Mouse (Mus musculus) urinary bladder, postnatal 25 days (tissue): Measurements from ENCODE around the gene Ankle2.

Experiments
- DNase-seq: peaks from one replicate; pipeline ENCODE4 v3.0.0; 2022; ENCODE audit warnings: low spot score

Ankle2 gene

DNA sequence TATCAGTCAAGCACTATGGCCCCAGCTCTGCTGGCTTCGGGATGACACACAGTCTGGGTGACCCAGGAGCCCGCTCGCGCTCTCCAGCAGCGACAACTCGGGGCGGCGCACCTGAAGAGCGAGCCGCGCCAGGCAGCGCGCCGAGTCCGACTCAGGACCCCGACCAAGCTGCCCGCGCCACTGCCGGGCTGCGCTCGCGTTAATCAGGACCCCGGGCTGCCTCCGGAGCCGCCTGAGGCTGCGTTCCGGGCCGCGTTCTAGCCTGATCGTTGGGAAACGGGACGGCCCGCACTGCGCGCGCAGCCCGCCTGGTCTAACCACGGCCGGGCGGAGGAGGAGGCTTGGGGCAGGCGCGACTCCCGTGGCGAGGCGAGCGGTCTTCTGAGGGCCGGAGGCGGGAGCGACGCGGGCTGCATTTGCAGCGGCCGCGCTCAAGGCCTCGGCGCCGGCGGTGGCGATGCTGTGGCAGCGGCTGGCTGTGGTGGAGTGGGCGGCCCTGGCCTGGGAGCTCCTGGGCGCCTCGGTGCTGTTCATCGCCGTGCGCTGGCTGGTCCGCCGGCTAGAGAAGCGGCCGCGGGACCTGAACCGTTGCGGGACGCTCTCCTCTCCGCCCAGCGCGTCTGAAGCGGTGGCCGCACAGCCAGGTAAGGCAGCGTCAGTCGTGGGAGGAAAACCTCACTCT is at the start of gene Ankle2:
Gene Ankle2 (plus strand): TSS at position 225 of the 682 bp plus-strand sequence.
- DNase-seq, result peak; percentile 93

DNA sequence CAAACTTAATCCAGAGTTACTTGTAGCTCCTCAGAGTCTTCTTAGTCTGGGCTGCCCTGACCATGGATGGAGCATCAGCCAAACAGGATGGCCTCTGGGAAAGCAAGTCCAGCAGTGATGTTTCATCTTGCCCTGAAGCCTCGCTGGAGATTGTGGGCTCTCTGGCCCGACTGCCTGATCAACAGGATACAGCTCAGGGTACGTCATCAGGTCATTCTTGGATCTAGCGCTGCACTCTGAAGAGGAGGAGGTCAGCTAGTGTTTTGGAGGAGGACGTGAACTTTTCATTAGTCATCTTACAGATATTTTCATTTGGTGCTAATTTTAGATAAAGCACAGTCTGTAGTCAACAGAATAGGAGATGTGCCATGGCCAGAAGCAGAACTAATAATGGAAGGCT is 49.1 kb upstream of the Ankle2 start:
- no peak for DNase-seq

DNA sequence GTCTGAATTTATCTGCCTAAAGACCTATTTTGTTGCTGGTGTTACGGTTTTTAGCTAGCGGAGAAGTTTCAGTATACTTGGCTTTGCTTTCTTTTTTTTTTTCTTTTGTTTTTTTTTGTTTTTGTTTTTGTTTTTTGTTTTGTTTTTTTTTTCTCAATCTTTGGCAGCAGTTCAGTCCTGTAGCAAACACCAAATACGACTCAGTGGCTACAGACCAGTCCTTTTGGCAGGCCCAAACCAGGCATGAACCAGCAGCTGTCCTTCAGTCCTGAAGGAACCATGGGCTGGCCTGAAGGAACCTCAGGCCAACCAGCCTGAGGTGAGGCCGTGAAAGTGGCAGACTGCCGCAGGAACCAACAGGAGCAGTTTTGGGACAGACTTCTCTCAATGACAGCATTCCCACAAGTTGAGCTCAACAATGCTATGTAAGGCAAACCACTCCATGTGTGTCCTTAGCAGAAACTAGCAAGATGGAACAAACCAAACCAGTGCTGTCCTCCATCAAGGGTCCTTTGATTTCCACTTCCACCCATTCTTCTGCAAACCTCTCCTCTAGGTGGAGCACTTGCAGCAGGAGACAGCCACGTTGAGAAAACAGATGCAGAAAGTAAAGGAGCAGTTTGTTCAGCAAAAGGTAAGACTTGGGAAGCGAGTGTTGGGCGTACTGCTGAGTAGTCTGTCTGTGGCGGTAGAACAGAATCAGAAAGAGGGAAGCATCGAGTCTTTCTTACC is 27.5 kb upstream of the Ankle2 start:
- no peak for DNase-seq

DNA sequence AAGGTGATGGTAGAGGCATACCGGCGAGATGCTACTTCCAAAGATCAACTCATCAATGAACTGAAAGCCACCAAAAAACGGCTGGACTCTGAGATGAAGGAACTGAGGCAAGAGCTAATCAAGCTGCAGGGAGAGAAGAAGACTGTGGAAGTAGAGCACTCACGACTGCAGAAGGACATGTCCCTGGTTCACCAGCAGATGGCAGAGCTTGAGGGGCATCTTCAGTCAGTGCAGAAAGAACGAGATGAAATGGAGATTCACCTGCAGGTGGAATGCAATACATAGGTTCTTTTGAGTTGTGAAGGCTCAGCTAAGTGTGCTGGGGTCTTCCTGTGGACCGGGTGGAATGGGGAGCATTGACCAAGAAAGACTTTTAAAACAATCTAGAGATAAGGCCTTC is 26.0 kb upstream of the Ankle2 start:
- no peak for DNase-seq

DNA sequence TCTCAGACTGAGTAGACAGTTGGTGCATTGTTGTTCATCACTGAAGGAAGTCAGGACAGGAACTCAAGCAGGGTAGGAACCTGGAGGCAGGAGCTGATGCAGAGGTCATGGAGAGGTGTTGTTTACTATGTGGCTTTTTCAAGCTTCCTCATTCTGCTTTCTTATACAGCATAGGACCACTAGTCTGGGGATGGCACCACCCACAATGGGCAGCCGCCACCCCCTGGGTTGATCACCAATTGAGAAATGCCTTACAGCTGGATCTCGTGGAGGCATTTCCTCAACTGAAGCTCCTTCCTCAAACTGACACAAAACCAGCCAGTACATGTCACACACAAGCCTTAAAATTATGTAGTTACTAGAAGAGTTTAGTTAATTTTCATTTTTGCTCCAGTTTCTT is 19.5 kb upstream of the Ankle2 start:
- DNase-seq, result no peak

DNA sequence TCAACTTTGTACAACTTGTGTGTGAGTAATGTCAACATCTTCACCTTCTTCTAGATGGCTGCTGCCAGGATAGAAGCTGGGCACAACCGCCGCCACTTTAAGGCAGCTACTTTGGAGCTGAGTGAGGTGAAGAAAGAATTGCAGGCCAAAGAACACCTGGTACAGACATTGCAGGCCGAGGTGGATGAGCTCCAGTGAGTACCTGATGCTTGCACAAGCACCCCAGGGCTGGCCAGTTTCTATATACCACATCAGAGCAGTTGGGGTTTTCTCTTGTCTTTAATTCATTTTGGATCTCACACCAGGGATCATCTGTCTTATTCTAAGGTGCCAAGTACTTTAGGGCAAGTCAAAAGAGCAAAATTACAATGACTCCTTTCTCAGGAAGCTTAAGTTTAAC is 14.0 kb upstream of the Ankle2 start:
- DNase-seq, result no peak

DNA sequence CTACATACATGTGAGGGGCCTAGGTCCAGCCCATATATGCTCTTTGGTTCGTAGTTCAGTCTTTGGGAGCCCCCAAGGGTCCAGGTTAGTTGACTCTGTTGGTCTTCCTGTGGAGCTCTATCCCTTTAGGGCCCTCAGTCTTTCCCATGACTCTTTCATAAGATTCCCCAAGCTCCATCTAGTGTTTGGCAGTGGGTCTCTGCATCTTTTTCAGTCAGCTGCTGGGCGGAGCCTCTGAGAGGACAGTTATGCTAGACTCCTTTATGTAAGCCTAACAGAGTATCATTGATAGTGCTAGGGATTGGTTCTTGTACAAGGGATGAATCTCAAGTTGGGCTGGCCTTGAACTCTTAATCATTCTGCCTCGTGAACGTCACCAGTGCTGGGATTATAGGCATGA is 10.5 kb upstream of the Ankle2 start:
- no peak for DNase-seq

DNA sequence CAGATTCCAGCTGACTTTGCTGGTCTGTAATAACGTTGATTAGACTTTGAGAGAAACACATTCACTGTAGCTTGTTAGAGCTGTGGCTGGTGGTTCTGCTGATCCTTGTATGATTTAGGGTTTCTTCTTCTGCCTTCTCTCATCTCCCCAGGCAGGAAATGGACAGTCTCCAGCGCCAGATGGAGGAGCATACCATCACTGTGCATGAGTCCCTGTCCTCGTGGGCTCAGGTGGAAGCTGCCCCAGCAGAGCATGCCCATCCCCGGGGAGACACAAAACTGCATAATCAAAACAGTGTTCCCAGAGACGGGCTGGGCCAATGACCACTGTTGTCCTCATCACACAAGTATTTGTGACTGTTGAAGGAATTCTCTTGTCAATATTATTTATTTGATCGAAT is 8.0 kb upstream of the Ankle2 start:
- no peak for DNase-seq

DNA sequence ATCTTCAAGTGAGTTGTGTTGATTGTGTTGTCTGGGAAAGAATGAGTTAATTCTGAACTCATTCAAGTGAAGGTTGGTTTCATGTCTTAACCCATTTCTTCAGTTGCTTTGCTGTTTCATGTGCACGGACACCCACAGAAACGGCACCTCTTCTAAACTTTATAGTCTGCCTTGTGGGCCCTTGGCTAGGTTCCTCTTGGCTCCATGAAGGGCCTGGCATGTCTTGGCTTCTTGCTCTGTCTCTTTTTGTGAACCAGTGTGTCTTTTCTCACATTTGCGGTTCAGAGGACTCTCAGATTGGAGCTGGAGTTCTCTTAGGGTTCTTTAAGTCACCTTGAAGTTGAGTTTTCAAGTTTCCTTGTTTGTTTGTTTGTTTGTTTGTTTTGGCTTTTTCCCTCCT is 5.7 kb upstream of the Ankle2 start:
- no peak for DNase-seq

DNA sequence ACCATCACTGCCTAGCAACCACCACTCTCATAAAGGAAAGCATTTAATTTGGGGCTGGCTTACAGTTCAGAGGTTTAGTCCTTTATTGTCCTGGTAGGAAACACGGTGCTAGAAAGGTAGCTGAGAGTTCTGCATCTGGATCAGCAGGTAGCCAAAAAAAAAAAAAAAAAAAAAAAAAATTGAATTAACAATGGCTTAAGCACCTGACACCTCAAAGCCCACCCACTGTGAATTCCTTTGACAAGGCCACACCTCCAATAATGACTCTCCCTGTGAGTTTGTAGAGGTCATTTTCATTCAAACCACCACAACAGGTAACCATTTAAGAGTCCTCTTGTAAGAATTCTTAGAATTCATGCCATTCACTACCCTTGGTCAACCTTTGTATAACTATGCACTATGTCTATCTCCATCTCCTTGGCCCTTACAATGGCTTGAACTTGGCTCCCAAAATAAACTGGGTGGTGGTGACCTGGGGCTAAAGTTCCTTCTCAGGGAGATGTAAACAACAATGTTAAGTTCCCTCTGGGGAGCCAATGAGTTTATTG is 3.4 kb upstream of the Ankle2 start:
- DNase-seq, result no peak

DNA sequence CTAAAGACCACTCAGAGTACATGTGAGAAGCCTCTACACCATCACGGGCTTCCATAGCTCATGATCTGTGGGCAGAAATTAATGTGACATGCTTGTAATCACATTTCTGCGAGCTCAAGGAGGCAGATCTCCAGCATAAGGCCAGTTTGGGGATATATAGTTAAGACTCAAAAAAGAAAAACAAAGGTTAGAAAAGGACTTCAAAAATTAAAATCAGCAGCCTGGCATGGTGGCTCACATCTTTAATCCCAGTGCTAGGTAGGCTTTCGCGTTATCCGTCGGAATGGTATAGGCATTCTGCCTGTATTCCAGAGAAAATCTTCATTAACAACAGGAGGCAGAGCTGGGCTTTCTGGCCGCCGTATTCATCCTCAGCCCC is 414 bp upstream of the Ankle2 start:
- DNase-seq, result no peak

DNA sequence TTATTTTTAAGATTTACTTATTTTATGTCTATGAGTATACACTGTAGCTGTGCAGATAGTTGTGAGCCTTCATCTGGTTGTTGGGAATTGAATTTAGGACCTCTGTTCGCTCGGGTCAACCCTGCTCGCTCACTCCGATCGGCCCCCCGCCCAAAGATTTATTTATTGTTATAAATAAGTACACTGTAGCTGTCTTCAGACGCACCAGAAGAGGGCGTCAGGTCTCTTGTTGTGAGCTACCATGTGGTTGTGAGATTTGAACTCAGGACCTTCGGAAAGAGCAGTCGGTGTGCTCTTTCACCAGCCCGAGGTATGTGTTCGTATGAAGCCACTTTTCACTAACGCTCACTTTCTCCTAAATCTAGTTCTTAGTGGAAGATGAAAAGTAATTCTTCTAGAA is 834 bp downstream of the Ankle2 start:
- DNase-seq, result no peak

DNA sequence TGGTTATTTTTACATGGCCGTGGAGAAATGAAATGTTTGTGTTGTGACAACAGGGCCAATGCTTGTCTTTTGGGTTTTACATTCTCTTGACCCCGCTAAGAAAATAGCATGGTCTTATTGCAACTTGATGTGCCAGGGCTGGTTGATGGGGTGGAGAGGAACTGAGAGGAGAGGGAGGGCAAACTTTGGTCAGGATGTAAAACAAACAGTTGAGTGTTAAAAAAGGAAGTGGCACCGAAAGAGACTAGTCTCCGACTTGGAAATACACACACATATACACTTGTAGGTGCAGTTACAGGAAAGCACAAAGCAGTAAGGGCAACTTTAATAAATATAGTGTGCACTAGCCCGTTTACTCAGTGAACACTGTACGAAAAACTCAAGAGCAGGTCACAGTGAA is 1.5 kb downstream of the Ankle2 start:
- no peak for DNase-seq

DNA sequence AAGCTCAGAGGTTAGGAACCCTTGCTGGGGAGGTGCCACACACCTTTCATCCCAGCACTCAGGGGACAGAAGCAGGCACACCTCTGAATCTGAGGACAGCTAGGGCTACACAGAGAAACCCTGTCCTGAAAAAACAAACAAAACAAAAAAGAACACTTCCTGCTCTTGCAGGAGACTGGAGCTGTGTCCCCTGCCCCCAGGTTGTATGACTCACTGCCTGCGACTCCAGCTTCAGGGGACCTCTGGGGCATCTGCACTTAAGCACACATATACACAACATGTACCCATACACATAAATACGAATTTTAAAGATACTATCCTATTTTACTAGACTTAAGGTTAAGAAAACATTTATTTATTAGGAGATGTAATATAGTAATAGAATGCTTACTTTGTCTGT is 13.3 kb downstream of the Ankle2 start:
- no peak for DNase-seq

DNA sequence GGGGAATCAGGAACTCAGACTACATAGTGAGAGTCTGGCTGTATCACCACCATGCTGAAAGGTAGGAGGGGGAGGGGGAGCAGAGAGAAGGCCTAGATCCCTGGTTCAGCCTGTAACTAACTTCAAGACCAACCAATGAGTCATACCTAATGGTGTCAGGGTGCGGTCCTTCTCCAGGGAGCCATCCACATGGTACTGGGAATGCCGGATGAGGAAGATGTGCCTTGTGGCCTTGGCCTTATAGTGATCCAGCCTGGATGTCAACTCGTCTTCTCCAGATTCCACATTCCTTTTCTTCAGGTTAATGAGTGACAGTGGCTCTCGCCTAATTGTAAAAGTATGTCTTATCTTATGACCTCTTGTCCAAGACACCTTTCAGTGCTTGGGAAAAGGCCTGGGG is 36.1 kb downstream of the Ankle2 start:
- DNase-seq, result no peak

DNA sequence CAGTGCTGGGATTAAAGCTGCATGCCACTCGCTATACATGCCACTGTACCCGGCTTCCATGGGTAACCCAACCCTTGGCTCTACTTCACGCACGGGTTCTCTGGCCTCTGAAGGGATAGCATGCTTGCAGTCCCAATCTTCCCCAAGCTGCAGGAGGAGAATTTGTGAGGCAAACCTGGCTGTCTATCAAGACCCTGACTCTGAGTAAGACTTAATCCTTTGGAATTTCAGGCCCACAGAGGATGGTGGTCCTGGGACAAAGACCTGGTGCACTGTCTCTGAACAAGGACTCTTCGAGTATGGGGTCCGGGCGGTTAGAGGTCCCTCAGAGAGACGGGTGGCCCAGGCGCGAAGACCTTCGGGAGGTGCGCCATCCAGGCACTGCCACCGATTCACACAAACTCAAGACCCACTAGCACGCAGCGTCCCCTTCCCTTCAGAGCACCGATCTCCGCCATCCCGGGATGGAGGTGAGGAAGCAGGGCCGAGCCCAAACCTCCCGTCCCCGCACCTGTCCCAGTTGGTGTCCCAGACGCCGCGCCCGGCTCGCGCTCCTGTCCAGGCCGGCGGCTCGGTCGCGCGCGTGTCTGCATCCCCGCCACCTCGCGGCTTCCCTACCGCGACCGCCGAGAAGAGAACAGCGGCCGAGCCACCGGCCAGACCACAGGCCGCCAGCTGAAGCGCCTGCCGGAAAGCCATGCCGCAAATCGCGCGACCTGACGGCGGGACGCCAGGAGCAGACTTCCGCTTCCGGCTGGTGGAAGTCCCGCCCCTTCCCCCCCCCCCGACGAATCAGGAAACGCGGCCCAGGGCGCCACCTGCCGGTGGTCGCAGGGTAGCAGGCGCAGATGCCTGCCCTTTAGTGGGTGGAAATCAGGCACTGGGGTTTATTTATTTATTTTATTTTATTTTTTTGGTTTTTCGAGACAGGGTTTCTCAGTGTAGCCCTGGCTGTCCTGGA is 38.6 kb downstream of the Ankle2 start, which contains the start of gene Pgam5:
Gene Pgam5 (minus strand): TSS at position 773 of the 961 bp plus-strand sequence.
- peak; percentile 93 for DNase-seq

DNA sequence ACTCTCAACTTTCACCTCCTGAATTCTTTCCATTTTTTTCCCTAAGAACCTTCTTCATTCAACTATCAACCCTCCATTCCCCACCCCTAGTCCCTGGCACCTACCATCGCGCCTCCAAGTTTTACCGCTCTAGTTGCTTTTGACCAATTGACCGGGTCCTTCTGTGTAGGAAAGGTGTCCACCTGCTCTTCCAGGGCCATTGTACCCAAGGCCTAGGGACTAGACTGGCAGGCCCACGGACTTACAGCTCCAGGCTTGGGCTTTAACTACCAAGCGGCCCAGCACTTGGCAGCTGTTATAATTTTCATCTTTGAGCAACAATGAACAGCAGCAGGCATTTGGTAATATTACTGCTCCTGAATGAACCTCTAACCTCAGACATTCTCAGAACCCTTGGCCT is 39.4 kb downstream of the Ankle2 start:
- no peak for DNase-seq

DNA sequence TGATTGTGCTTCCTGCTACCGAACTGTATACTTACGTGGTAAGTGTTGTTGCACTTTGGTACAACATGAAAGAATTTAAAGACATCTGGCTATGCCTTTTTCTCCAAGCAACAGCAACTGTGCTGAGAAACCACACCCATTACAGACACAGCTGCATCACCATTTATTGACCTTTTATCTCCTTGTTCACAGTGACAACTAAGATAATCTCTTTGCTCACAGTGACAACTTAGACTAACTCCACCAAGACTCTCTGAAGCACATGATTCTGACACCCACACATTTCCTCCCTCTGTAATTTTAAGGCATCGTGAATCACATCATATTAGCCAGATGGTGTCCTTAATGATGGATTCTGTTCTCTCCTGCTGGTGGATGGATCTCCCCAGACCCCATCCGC is 43.3 kb downstream of the Ankle2 start:
- no peak for DNase-seq

DNA sequence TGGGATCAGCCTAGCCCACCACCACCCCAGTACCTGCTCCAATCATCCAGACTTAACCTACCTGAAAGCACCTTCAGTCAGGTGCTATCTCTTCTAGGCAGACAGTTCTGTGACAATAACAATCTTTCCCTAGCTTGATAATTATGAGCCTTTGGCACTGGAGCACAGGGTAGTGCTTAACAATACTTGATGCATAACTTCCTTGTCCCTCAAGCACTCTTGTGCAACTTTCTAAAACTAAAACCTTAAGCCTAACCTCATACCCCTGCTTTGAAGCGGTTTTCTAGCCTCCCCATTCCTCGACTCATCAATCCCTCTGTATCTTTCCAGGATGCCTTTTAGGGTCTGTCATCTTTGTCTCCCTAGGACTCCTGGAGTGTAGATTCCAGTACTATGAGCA is 44.0 kb downstream of the Ankle2 start:
- DNase-seq, result no peak

DNA sequence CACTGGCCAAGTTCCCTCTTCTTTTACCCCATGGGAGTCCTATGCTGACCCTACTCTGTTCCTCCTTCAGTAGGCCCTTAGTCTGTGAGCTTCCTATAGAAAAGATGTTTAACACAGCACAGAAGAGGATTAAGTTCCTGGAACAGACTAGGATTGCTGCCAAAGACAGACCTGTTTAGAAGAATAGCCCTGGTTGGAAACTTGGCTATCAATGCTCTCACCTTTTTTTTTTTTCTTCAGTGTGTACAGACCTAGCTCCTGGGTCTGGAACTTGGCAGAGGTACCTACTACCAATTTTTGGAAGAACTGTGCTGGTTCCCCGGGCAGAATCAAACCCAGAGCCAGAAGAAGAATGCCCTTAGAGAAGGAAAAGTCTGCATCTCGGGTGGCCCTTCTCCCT is 45.6 kb downstream of the Ankle2 start:
- no peak for DNase-seq

DNA sequence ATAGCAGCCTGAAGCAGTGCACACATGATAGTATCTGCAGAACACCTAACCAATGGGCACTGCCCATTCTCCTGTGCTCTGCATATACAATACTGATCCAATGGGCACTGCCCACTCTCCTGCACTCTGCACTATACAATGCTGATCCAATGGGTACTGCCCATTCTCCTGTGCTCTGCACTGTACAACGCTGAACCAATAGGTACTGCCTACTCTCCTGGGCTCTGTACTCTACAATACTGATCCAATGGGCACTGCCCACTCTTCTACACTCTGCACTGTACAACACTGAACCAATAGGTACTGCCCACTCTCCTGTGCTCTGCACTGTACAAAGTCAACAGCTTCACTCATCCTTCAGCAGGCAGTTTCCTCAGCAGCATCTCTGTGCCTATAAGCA is 46.1 kb downstream of the Ankle2 start:
- no peak for DNase-seq

DNA sequence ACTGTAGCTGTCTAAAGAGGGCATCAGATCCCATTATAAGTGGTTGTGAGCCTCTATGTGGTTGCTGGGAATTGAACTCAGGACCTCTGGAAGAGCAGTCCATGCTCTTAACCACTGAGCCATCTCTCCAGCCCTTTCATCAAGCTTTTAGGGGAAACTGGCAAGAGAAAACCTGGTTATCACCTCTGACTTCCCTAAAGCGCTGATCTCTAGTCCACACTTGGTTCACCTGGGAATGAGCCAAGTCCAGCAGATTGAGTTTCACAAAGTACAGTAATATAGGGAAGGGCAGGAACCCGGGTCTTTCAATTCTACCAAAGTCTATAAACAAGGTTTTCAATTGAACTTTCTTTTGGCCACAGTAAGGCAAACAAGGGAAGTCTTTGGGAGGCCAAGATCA is 51.2 kb downstream of the Ankle2 start:
- no peak for DNase-seq

DNA sequence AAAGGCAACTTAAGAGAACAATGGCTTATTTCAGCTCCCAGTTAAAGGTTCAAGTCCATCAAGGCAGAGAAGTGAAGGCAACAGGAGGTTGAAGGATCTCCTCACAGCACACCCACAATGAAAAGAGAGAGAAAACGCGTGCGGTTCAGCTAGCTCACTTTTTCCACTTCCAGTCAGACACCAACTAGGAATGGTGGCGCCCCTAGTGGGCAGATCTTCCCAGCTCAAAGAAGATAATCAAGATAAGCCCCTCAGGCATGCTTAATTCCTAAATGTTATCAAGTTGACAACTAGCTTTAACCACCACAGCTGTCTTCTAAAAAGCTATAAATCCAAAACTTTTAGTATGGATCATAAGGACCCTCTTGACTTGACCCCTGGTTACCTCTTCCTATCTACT is 53.7 kb downstream of the Ankle2 start:
- peak; percentile 50 for DNase-seq
